Mouse (Mus musculus) cortical plate, adult 2 months (tissue): ENCODE results near the gene Tbc1d22a.

Experiments
- CTCF ChIP-seq: fragments of 200-500 bp; IDR thresholded peaks from 2 replicates; pipeline ENCODE4 v1.5.1; 2011; ENCODE audit warnings: mild to moderate bottlenecking, control low read depth, low read length; ENCODE audit not compliant: insufficient read depth; ENCODE audit errors: extremely low read depth
- POLR2A ChIP-seq: fragments of 200-500 bp; IDR thresholded peaks from 2 replicates; pipeline ENCODE4 v1.6.1; 2011; ENCODE audit warnings: mild to moderate bottlenecking, low read length, control low read depth; ENCODE audit not compliant: insufficient read depth; ENCODE audit errors: extremely low read depth

DNA sequence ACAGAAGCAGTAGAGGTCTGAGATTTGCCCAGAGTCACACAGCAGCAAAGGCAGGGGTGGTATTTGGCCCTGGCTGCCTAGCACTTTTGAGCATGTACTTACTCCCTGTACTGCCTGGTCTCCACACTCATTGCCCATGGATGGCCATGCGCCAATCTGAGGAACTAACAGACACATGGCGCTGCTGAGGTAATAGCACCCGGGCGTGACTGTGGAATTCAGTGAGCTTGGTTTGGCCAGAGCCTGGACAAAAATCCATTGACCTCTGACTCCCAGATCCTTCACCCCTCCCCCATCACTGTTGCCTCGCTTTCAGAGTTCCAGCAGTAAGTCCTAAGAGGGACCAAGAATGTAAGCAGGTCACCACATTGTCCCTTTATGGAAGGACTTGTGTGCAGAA is 278.4 kb downstream of the Tbc1d22a start:
- TF ChIP-seq CTCF (no peak), POLR2A (no peak)
